Mouse (Mus musculus) MEL (cell line): Measurements from ENCODE around the gene Steap1. TPM values are rescaled to one million over a fixed set of nuclear protein-coding genes. Genes with fewer than 3 reads are reported as not detected.

Experiments used
- DNase-seq: peaks from one replicate; pipeline ENCODE4 v3.0.0; 2011; ENCODE audit warnings: low read depth, low spot score
- H3K27ac ChIP-seq: 2 replicates; pipeline ENCODE4 v1.5.1; 2012; ENCODE audit warnings: low read depth, mild to moderate bottlenecking, control low read depth, low read length, moderate library complexity; ENCODE audit not compliant: control insufficient read depth
- H3K27me3 ChIP-seq, 2 experiments: fragments of 150-350 bp in 1 of 2; sonication (generic) in 1 of 2; 2 replicates each; pipeline ENCODE4 v1.6.1; 2012; ENCODE audit warnings: low read length in 2 of 2, mild to moderate bottlenecking in 2 of 2, improper control_type of control experiment in 1 of 2, moderate library complexity in 1 of 2; ENCODE audit not compliant: insufficient read depth in 2 of 2, control insufficient read depth in 1 of 2
- H3K36me3 ChIP-seq, 2 experiments: 2 replicates each; pipeline ENCODE4 v1.6.1; 2012 to 2014; ENCODE audit warnings: low read length in 2 of 2, improper control_type of control experiment in 1 of 2, inconsistent platforms in 1 of 2, mild to moderate bottlenecking in 1 of 2; ENCODE audit not compliant: insufficient read depth in 2 of 2, control insufficient read depth in 1 of 2
- H3K4me1 ChIP-seq, 2 experiments: fragments of 150-350 bp in 1 of 2; sonication (generic) in 1 of 2; 2 replicates each; pipeline ENCODE4 v1.6.1; 2012; ENCODE audit warnings: low read length in 2 of 2, improper control_type of control experiment in 1 of 2, mild to moderate bottlenecking in 1 of 2; ENCODE audit not compliant: insufficient read depth in 2 of 2, control insufficient read depth in 1 of 2
- H3K4me3 ChIP-seq, 2 experiments: fragments of 150-350 bp in 1 of 2; sonication (generic) in 1 of 2; 2 replicates each; pipeline ENCODE4 v1.5.1; 2012; ENCODE audit warnings: low read depth in 2 of 2, low read length in 2 of 2, mild to moderate bottlenecking in 2 of 2, moderate library complexity in 2 of 2, control low read depth in 1 of 2, improper control_type of control experiment in 1 of 2; ENCODE audit not compliant: control insufficient read depth in 1 of 2, insufficient read depth in 1 of 2
- H3K79me2 ChIP-seq: 2 replicates; pipeline ENCODE4 v1.6.1; 2012; ENCODE audit warnings: mild to moderate bottlenecking, low read length, moderate library complexity; ENCODE audit not compliant: control insufficient read depth, poor library complexity, insufficient read depth
- H3K9ac ChIP-seq: 2 replicates; pipeline ENCODE4 v1.6.1; 2012; ENCODE audit warnings: low read depth, mild to moderate bottlenecking, control low read depth, low read length, moderate library complexity; ENCODE audit not compliant: control insufficient read depth, poor library complexity, severe bottlenecking
- H3K9me3 ChIP-seq: fragments of 150-350 bp; sonication (generic); replicated peaks from 2 replicates; pipeline ENCODE4 v1.6.1; 2012; ENCODE audit warnings: mild to moderate bottlenecking, low read length, improper control_type of control experiment, moderate library complexity; ENCODE audit not compliant: insufficient read depth
- CTCF ChIP-seq, 3 experiments: IDR thresholded peaks in 2 of 3; conservative IDR thresholded peaks in 1 of 3; 2 replicates each; pipeline ENCODE4 v1.5.1; 2011 to 2012; ENCODE audit warnings: low read length in 3 of 3, low read depth in 2 of 3, mild to moderate bottlenecking in 2 of 3, improper control_type of control experiment in 1 of 3, inconsistent platforms in 1 of 3, mixed read lengths in 1 of 3, moderate library complexity in 1 of 3; ENCODE audit not compliant: control insufficient read depth in 1 of 3, insufficient read depth in 1 of 3, poor library complexity in 1 of 3, severe bottlenecking in 1 of 3
- E2F4 ChIP-seq: IDR thresholded peaks from 2 replicates; pipeline ENCODE4 v1.6.1; 2011; ENCODE audit warnings: low read depth, low read length, improper control_type of control experiment, borderline replicate concordance
- EP300 ChIP-seq, 2 experiments: IDR thresholded peaks; 2 replicates each; pipeline ENCODE4 v1.6.1; 2011; ENCODE audit warnings: improper control_type of control experiment in 2 of 2, low read length in 2 of 2, low read depth in 1 of 2, mild to moderate bottlenecking in 1 of 2
- ETS1 ChIP-seq: IDR thresholded peaks from 2 replicates; pipeline ENCODE4 v1.6.1; 2012; ENCODE audit warnings: low read depth, mild to moderate bottlenecking, inconsistent platforms, low read length, improper control_type of control experiment, moderate library complexity
- GABPA ChIP-seq: IDR thresholded peaks from 2 replicates; pipeline ENCODE4 v1.6.1; 2012; ENCODE audit warnings: low read depth, mild to moderate bottlenecking, inconsistent platforms, low read length, improper control_type of control experiment, moderate library complexity
- GATA1 ChIP-seq: IDR thresholded peaks from 2 replicates; pipeline ENCODE4 v1.6.1; 2011; ENCODE audit warnings: low read depth, low read length, improper control_type of control experiment
- HCFC1 ChIP-seq: IDR thresholded peaks from 2 replicates; pipeline ENCODE4 v1.6.1; 2012; ENCODE audit warnings: low read depth, mild to moderate bottlenecking, inconsistent platforms, low read length, improper control_type of control experiment, moderate library complexity
- JUND ChIP-seq: IDR thresholded peaks from 2 replicates; pipeline ENCODE4 v1.6.1; 2011; ENCODE audit warnings: low read depth, mild to moderate bottlenecking, improper control_type of control experiment, low read length
- MAFK ChIP-seq: IDR thresholded peaks from 2 replicates; pipeline ENCODE4 v1.6.1; 2011; ENCODE audit warnings: low read depth, mild to moderate bottlenecking, low read length, improper control_type of control experiment, borderline replicate concordance
- MAX ChIP-seq: IDR thresholded peaks from 2 replicates; pipeline ENCODE4 v1.6.1; 2011; ENCODE audit warnings: low read length, improper control_type of control experiment
- MAZ ChIP-seq: IDR thresholded peaks from 2 replicates; pipeline ENCODE4 v1.6.1; 2012; ENCODE audit warnings: low read depth, mild to moderate bottlenecking, inconsistent platforms, low read length, improper control_type of control experiment
- MEF2A ChIP-seq: IDR thresholded peaks from 2 replicates; pipeline ENCODE4 v1.6.1; 2014; ENCODE audit warnings: low read depth, mild to moderate bottlenecking, inconsistent platforms, low read length, improper control_type of control experiment; ENCODE audit not compliant: poor library complexity, insufficient replicate concordance, severe bottlenecking; ENCODE audit errors: extremely low read depth
- MXI1 ChIP-seq: IDR thresholded peaks from 2 replicates; pipeline ENCODE4 v1.6.1; 2011; ENCODE audit warnings: mild to moderate bottlenecking, low read depth, low read length, improper control_type of control experiment
- NELFE ChIP-seq: IDR thresholded peaks from 2 replicates; pipeline ENCODE4 v1.6.1; 2011; ENCODE audit warnings: low read depth, low read length, improper control_type of control experiment
- NRF1 ChIP-seq: IDR thresholded peaks from 2 replicates; pipeline ENCODE4 v1.6.1; 2014; ENCODE audit warnings: low read depth, mild to moderate bottlenecking, inconsistent platforms, low read length, improper control_type of control experiment, moderate library complexity; ENCODE audit not compliant: poor library complexity, insufficient read depth, severe bottlenecking
- POLR2A ChIP-seq, 2 experiments: IDR thresholded peaks; 2 replicates each; pipeline ENCODE4 v1.6.1; 2011 to 2012; ENCODE audit warnings: low read length in 2 of 2, mild to moderate bottlenecking in 2 of 2, control low read depth in 1 of 2, improper control_type of control experiment in 1 of 2, low read depth in 1 of 2, moderate library complexity in 1 of 2; ENCODE audit not compliant: control insufficient read depth in 1 of 2, insufficient read depth in 1 of 2, poor library complexity in 1 of 2
- POLR2AphosphoS2 ChIP-seq: IDR thresholded peaks from 2 replicates; pipeline ENCODE4 v1.6.1; 2011; ENCODE audit warnings: low read length, improper control_type of control experiment
- POLR2AphosphoS5 ChIP-seq: IDR thresholded peaks from 2 replicates; pipeline ENCODE4 v1.6.1; 2012; ENCODE audit warnings: low read depth, borderline replicate concordance, mild to moderate bottlenecking, inconsistent platforms, low read length, moderate library complexity, mixed read lengths
- RAD21 ChIP-seq: IDR thresholded peaks from 2 replicates; pipeline ENCODE4 v1.6.1; 2011; ENCODE audit warnings: mild to moderate bottlenecking, low read depth, low read length, improper control_type of control experiment
- RCOR1 ChIP-seq: IDR thresholded peaks from 2 replicates; pipeline ENCODE4 v1.6.1; 2012; ENCODE audit warnings: low read depth, mild to moderate bottlenecking, inconsistent platforms, low read length, improper control_type of control experiment
- SIN3A ChIP-seq: IDR thresholded peaks from 2 replicates; pipeline ENCODE4 v1.6.1; 2012; ENCODE audit warnings: low read length, improper control_type of control experiment, inconsistent platforms
- TAL1 ChIP-seq: IDR thresholded peaks from 2 replicates; pipeline ENCODE4 v1.6.1; 2012; ENCODE audit warnings: mild to moderate bottlenecking, inconsistent platforms, low read length, moderate library complexity, mixed read lengths
- TBP ChIP-seq: IDR thresholded peaks from 2 replicates; pipeline ENCODE4 v1.8.0; 2011; ENCODE audit warnings: low read depth, low read length, improper control_type of control experiment
- TCF12 ChIP-seq: IDR thresholded peaks from 2 replicates; pipeline ENCODE4 v1.6.1; 2014; ENCODE audit warnings: low read depth, mild to moderate bottlenecking, inconsistent platforms, low read length, improper control_type of control experiment, moderate library complexity
- UBTF ChIP-seq: IDR thresholded peaks from 2 replicates; pipeline ENCODE4 v1.6.1; 2012; ENCODE audit warnings: low read depth, mild to moderate bottlenecking, inconsistent platforms, low read length, improper control_type of control experiment, moderate library complexity, borderline replicate concordance; ENCODE audit not compliant: insufficient read depth
- USF2 ChIP-seq, 2 experiments: IDR thresholded peaks; 2 replicates each; pipeline ENCODE4 v1.6.1; 2011 to 2012; ENCODE audit warnings: improper control_type of control experiment in 2 of 2, low read length in 2 of 2, borderline replicate concordance in 1 of 2, inconsistent platforms in 1 of 2, low read depth in 1 of 2, mild to moderate bottlenecking in 1 of 2; ENCODE audit not compliant: insufficient read depth in 1 of 2
- ZKSCAN1 ChIP-seq: IDR thresholded peaks from 2 replicates; pipeline ENCODE4 v1.6.1; 2012; ENCODE audit warnings: low read depth, mild to moderate bottlenecking, inconsistent platforms, low read length, improper control_type of control experiment, moderate library complexity
- ZMIZ1 ChIP-seq: IDR thresholded peaks from 2 replicates; pipeline ENCODE4 v1.6.1; 2012; ENCODE audit warnings: low read depth, mild to moderate bottlenecking, inconsistent platforms, low read length, improper control_type of control experiment, moderate library complexity
- ZNF384 ChIP-seq: IDR thresholded peaks from 2 replicates; pipeline ENCODE4 v1.6.1; 2012; ENCODE audit warnings: low read depth, mild to moderate bottlenecking, inconsistent platforms, low read length, improper control_type of control experiment
- polyA plus RNA-seq, 2 experiments: library from polyadenylated mRNA; stranded (reverse) in 1 of 2; unstranded in 1 of 2; fragments of >175 nt in 1 of 2; fragments of >200 nt in 1 of 2; gene quantifications; 2 replicates each; pipeline versions ENCODE4 v1.2.1 to v1.2.4; 2012; ENCODE audit warnings: low replicate concordance in 2 of 2, low read depth in 1 of 2; ENCODE audit not compliant: insufficient read length in 2 of 2, insufficient read depth in 1 of 2, missing spikeins in 1 of 2
- total RNA-seq: library from RNA; depleted of rRNA; stranded (reverse); fragments of 300-350 nt; gene quantifications from 2 replicates; pipeline ENCODE4 v1.2.3, GENCODE M21; 2012

Steap1 gene
- total and polyA plus RNA-seq, 3 experiments: not detected

DNA sequence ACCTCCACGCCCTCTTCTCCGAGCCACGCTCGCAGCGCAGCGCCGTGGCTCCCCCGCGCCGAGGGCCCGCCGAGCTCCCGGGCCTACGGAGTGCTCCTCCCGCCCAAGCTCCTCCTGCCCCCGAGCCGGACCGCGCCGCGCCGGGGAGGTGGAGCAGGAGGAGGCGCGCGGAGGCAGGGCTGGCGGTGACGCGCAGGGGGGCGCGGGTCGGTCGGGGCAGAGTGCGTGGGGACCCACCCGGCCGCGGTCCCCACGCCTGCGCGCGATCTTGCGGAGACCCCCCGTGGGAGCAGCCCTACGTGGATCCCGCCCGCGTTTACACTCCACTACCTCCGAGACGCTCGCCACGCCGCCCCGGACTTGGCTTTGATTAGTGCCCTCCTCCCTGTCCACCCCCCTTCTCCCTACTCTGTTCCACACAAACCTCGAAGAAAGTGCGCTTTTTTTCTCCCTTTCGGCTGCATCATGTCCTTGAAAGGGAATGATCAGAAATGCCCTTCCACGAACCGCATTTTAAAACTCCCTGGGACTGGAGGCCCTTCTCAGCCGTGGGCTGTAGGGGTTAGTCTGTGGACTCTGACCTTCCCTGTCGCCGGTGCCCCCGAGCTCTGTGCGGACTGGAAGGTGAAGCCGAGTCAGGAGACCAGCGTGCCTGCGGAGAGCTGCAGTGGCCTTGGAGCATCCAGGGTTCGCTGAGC is 55.0 kb downstream of the Steap1 start, which contains the start of gene Steap2:
Gene Steap2, minus strand, starts transcription at position 623 of the 698 bp plus-strand sequence.
- Histone ChIP-seq H3K4me1 (no peaks in the 10 kb centered on the region), H3K9me3 (no peaks in the 10 kb centered on the region), H3K36me3 (no peaks in the 10 kb centered on the region), H3K27ac (no peak within 1 kb of the TSS), H3K9ac (no peak within 1 kb of the TSS), H3K27me3 (no peaks in the 10 kb centered on the region), H3K79me2 (no peaks in the 10 kb centered on the region), H3K4me3 (no peak within 1 kb of the TSS)
- DNase-seq: no peak
- no peak for TF ChIP-seq POLR2A (IDR thresholded peaks at IDR 0.05; ENCODE audit: control insufficient read depth in 1 of 2, insufficient read depth in 1 of 2, low read depth in 1 of 2, low read length in 2 of 2, poor library complexity in 1 of 2)
- TF ChIP-seq ZMIZ1: no peak
- no peak for TF ChIP-seq RAD21
- no peak for TF ChIP-seq MEF2A
- no peak for TF ChIP-seq NRF1
- no peak for TF ChIP-seq POLR2AphosphoS2
- no peak for TF ChIP-seq ZNF384
- TF ChIP-seq HCFC1: no peak
- no peak for TF ChIP-seq CTCF (IDR thresholded peaks at IDR 0.05 in 2 of 3, conservative IDR thresholded peaks at IDR 0.05 in 1 of 3; ENCODE audit: control insufficient read depth in 1 of 3, insufficient read depth in 1 of 3, low read depth in 2 of 3, low read length in 3 of 3, poor library complexity in 1 of 3, severe bottlenecking in 1 of 3)
- no peak for TF ChIP-seq ETS1
- no peak for TF ChIP-seq E2F4
- no peak for TF ChIP-seq UBTF
- TF ChIP-seq TCF12: no peak
- no peak for TF ChIP-seq MXI1
- no peak for TF ChIP-seq MAZ
- no peak for TF ChIP-seq POLR2AphosphoS5
- TF ChIP-seq JUND: no peak
- no peak for TF ChIP-seq TBP
- no peak for TF ChIP-seq MAFK
- TF ChIP-seq EP300 (IDR thresholded peaks at IDR 0.05; ENCODE audit: low read depth in 1 of 2, low read length in 2 of 2): no peak

DNA sequence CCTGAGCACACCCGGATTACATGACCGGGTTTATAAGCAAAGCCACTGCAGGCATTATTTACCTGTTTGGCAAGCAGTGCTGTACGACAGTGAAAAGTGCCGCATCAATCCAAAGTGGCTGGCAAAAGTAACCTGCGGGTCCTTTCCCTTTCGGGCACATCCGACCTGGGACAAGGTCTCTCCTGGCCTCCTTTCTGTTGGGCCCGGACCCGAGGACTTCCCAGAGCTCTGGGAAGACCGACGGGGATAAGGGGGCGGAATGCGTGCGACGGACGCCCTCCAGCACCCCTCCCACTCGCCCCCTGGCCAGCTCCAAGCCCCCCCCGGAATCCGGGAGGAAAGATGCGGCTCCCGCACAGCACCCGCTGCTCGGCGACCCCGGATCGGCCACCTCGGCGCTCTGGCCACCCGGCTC is 55.6 kb downstream of the Steap1 start:
- Histone ChIP-seq H3K36me3 (no peaks in the 10 kb centered on the region), H3K9me3 (no peaks in the 10 kb centered on the region), H3K27me3 (no peaks in the 10 kb centered on the region), H3K4me3 (no peak overlapping the region), H3K27ac (no peak overlapping the region), H3K4me1 (no peaks in the 10 kb centered on the region), H3K79me2 (no peaks in the 10 kb centered on the region), H3K9ac (no peak overlapping the region)
- DNase-seq: no peak
- TF ChIP-seq NELFE (no peak), USF2 (IDR thresholded peaks at IDR 0.05; ENCODE audit: borderline replicate concordance in 1 of 2, insufficient read depth in 1 of 2, low read depth in 1 of 2, low read length in 2 of 2) (no peak), ETS1 (no peak), SIN3A (no peak), GATA1 (no peak), ZKSCAN1 (no peak), TAL1 (no peak), POLR2AphosphoS5 (no peak), MAX (no peak), ZMIZ1 (no peak), RCOR1 (no peak), TCF12 (no peak), HCFC1 (no peak), GABPA (no peak)
